Mouse (Mus musculus) left cerebral cortex, adult 8-10 months (tissue): ENCODE measurements around the gene Hcn3. TPM values are rescaled to one million over a fixed set of nuclear protein-coding genes. Genes with fewer than 3 reads are reported as not detected.
A peak's percentile ranks its signal among the peaks of the same experiment; 100 is the strongest.
"Not testable (repeated sequence)": the region's sequence is repeated elsewhere in the genome, so short reads cannot be mapped to it uniquely, and the experiment has no call there.

ENCODE experiments used
- DNase-seq, 2 experiments: peaks; one replicate each; pipeline ENCODE4 v3.0.0; 2022; ENCODE audit warnings: low spot score in 2 of 2
- total RNA-seq, 4 experiments: library from RNA; stranded (reverse); gene quantifications; 2 replicates each; pipeline ENCODE4 v1.2.4; 2022

The Hcn3 gene
- total RNA-seq, 4 experiments from 2014 or later: 12.3 to 18.2 (median 17.0) TPM

GRCm38 (mm10) chr3:89181749-89182500 is 21.9 kb upstream of the Hcn3 start:
- no peak for DNase-seq

- no peak for DNase-seq
Observed at GRCm38 (mm10) chr3:89179056-89179455, 19.1 kb upstream of the Hcn3 start.

- DNase-seq: no peak
Observed at GRCm38 (mm10) chr3:89178107-89178385, 18.1 kb upstream of the Hcn3 start.

GRCm38 (mm10) chr3:89177242-89178106 is 17.5 kb upstream of the Hcn3 start, which contains the start of gene Scamp3:
Scamp3 (plus strand) TSS chr3:89177473.
- peak; percentile 61 to 93 for DNase-seq

GRCm38 (mm10) chr3:89176421-89176820 is 16.4 kb upstream of the Hcn3 start:
- DNase-seq: no peak

- no peak for DNase-seq
Observed at GRCm38 (mm10) chr3:89175544-89175943, 15.5 kb upstream of the Hcn3 start.

GRCm38 (mm10) chr3:89174844-89175243 is 14.8 kb upstream of the Hcn3 start:
- no peak for DNase-seq

- DNase-seq: no peak
Observed at GRCm38 (mm10) chr3:89166945-89167344, 6.9 kb upstream of the Hcn3 start.

- DNase-seq: no peak
Observed at GRCm38 (mm10) chr3:89165268-89165870, 5.4 kb upstream of the Hcn3 start.

GRCm38 (mm10) chr3:89164506-89165267 is 4.7 kb upstream of the Hcn3 start, which contains the start of gene Clk2:
Clk2 (plus strand) TSS chr3:89164795.
- DNase-seq: peak; percentile 78 to 91

GRCm38 (mm10) chr3:89163643-89164245 is 3.7 kb upstream of the Hcn3 start:
- DNase-seq: no peak

- no peak for DNase-seq
Observed at GRCm38 (mm10) chr3:89163123-89163522, 3.1 kb upstream of the Hcn3 start.

- DNase-seq: no peak
Observed at GRCm38 (mm10) chr3:89161786-89162185, 1.8 kb upstream of the Hcn3 start.

- not testable (repeated sequence) for DNase-seq
Observed at GRCm38 (mm10) chr3:89161207-89161606, 1.2 kb upstream of the Hcn3 start.

- no peak for DNase-seq
Observed at GRCm38 (mm10) chr3:89159211-89159610, 785 bp downstream of the Hcn3 start.

- no peak for DNase-seq
Observed at GRCm38 (mm10) chr3:89158651-89159050, 1.3 kb downstream of the Hcn3 start.

- DNase-seq: no peak
Observed at GRCm38 (mm10) chr3:89156951-89157350, 3.0 kb downstream of the Hcn3 start.

- DNase-seq: no peak
Observed at GRCm38 (mm10) chr3:89152084-89152835, 7.7 kb downstream of the Hcn3 start.

- no peak for DNase-seq
Observed at GRCm38 (mm10) chr3:89148567-89148966, 11.4 kb downstream of the Hcn3 start.

GRCm38 (mm10) chr3:89147979-89148311 is 12.1 kb downstream of the Hcn3 start:
- no peak for DNase-seq
